Mouse (Mus musculus) myocyte (in vitro differentiated cells): Measurements from ENCODE around the gene Ccser1. TPM values are rescaled to one million over a fixed set of nuclear protein-coding genes. Genes with fewer than 3 reads are reported as not detected.

ENCODE experiments used
- H3K27me3 ChIP-seq: one replicate; pipeline ENCODE4 v1.6.1; 2011; ENCODE audit not compliant: control insufficient read depth, insufficient read depth, insufficient read length
- H3K36me3 ChIP-seq: one replicate; pipeline ENCODE4 v1.6.1; 2011; ENCODE audit not compliant: control insufficient read depth, insufficient read depth
- H3K4me2 ChIP-seq: one replicate; pipeline ENCODE4 v1.6.1; 2011; ENCODE audit warnings: low read depth, control low read depth
- H3K4me3 ChIP-seq: one replicate; pipeline ENCODE4 v1.5.1; 2011; ENCODE audit warnings: mild to moderate bottlenecking, control low read depth, moderate library complexity
- H3K79me2 ChIP-seq: one replicate; pipeline ENCODE4 v1.6.1; 2011; ENCODE audit not compliant: control insufficient read depth, insufficient read depth
- H3ac ChIP-seq: one replicate; pipeline ENCODE4 v1.6.1; 2011; ENCODE audit not compliant: control insufficient read depth, insufficient read length
- CEBPB ChIP-seq: IDR thresholded peaks from 2 replicates; pipeline ENCODE4 v1.6.1; 2011; ENCODE audit warnings: mild to moderate bottlenecking, moderate library complexity; ENCODE audit not compliant: poor library complexity, insufficient read depth, severe bottlenecking
- E2F4 ChIP-seq: IDR thresholded peaks from one replicate; pipeline ENCODE4 v1.6.1; 2011; ENCODE audit warnings: mild to moderate bottlenecking, control low read depth, moderate library complexity; ENCODE audit not compliant: insufficient read depth
- MAX ChIP-seq: IDR thresholded peaks from one replicate; pipeline ENCODE4 v1.6.1; 2011; ENCODE audit warnings: low read depth, mild to moderate bottlenecking, control low read depth
- MYOD1 ChIP-seq, 3 experiments: IDR thresholded peaks; one replicate each; pipeline ENCODE4 v1.6.1; 2011; ENCODE audit warnings: control low read depth in 2 of 3, low read depth in 2 of 3, mild to moderate bottlenecking in 2 of 3, moderate library complexity in 1 of 3; ENCODE audit not compliant: insufficient read length in 2 of 3, control insufficient read depth in 1 of 3
- MYOG ChIP-seq, 3 experiments: IDR thresholded peaks; one replicate each; pipeline ENCODE4 v1.6.1; 2011; ENCODE audit warnings: control low read depth in 2 of 3, low read depth in 2 of 3, mild to moderate bottlenecking in 2 of 3; ENCODE audit not compliant: insufficient read length in 2 of 3, control insufficient read depth in 1 of 3, insufficient read depth in 1 of 3
- POLR2A ChIP-seq: IDR thresholded peaks from one replicate; pipeline ENCODE4 v1.6.1; 2011; ENCODE audit warnings: low read depth, mild to moderate bottlenecking, control low read depth, moderate library complexity; ENCODE audit not compliant: insufficient read length
- POLR2AphosphoS2 ChIP-seq: IDR thresholded peaks from one replicate; pipeline ENCODE4 v1.6.1; 2011; ENCODE audit warnings: low read depth, control low read depth; ENCODE audit not compliant: insufficient read length
- REST ChIP-seq: IDR thresholded peaks from one replicate; pipeline ENCODE4 v1.6.1; 2011; ENCODE audit warnings: mild to moderate bottlenecking, control low read depth, moderate library complexity; ENCODE audit not compliant: insufficient read depth, insufficient read length
- SRF ChIP-seq: IDR thresholded peaks from one replicate; pipeline ENCODE4 v1.6.1; 2011; ENCODE audit warnings: low read depth; ENCODE audit not compliant: control insufficient read depth, insufficient read length
- TCF12 ChIP-seq: IDR thresholded peaks from one replicate; pipeline ENCODE4 v1.6.1; 2011; ENCODE audit warnings: mild to moderate bottlenecking, control low read depth; ENCODE audit not compliant: poor library complexity, insufficient read depth, severe bottlenecking
- TCF3 ChIP-seq: IDR thresholded peaks from one replicate; pipeline ENCODE4 v1.6.1; 2011; ENCODE audit warnings: low read depth, control low read depth; ENCODE audit not compliant: insufficient read length
- USF1 ChIP-seq: IDR thresholded peaks from one replicate; pipeline ENCODE4 v1.6.1; 2011; ENCODE audit warnings: low read depth, mild to moderate bottlenecking, control low read depth, moderate library complexity
- polyA plus RNA-seq: library from polyadenylated mRNA; unstranded; fragments of >200 nt; fragmentation: generic; extraction: Trizol; gene quantifications from one replicate; pipeline ENCODE4 v1.2.1, GENCODE M21; 2012; ENCODE audit warnings: missing spikeins

Gene Ccser1
- polyA plus RNA-seq, 1 experiment: 0.52 TPM

GRCm38 (mm10) chr6:61233060-61233459 lies 52.9 kb downstream of the Ccser1 start:
- Histone ChIP-seq H3K4me3 (no peak overlapping the region), H3K36me3 (no peaks in the 10 kb centered on the region), H3K27me3 (no peaks in the 10 kb centered on the region), H3ac (no peak overlapping the region), H3K4me2 (peak overlapping the region; percentile 57), H3K79me2 (no peaks in the 10 kb centered on the region)
- TF ChIP-seq POLR2A (no peak), USF1 (peak; percentile 74)

GRCm38 (mm10) chr6:61233548-61234187 lies 53.5 kb downstream of the Ccser1 start:
- Histone ChIP-seq H3K36me3 (no peaks in the 10 kb centered on the region), H3ac (no peak overlapping the region), H3K27me3 (no peaks in the 10 kb centered on the region), H3K4me2 (peak overlapping the region; percentile 57), H3K4me3 (no peak overlapping the region), H3K79me2 (no peaks in the 10 kb centered on the region)
- TF ChIP-seq MAX: no peak
- TF ChIP-seq MYOD1 (IDR thresholded peaks at IDR 0.05; ENCODE audit: control insufficient read depth in 1 of 3, insufficient read length in 2 of 3, low read depth in 2 of 3): peak in 1 of 3 experiments; percentile 54
- TF ChIP-seq MYOG (IDR thresholded peaks at IDR 0.05; ENCODE audit: control insufficient read depth in 1 of 3, insufficient read depth in 1 of 3, insufficient read length in 2 of 3, low read depth in 2 of 3): peak in 2 of 3 experiments; percentile 13 to 37
- TF ChIP-seq TCF12: no peak
- no peak for TF ChIP-seq POLR2AphosphoS2

- no peaks in the 10 kb centered on the region for H3K79me2 ChIP-seq
- H3K27me3 ChIP-seq: no peaks in the 10 kb centered on the region
- TF ChIP-seq MYOD1 (IDR thresholded peaks at IDR 0.05; ENCODE audit: control insufficient read depth in 1 of 3, insufficient read length in 2 of 3, low read depth in 2 of 3) (no peak), REST (no peak), POLR2AphosphoS2 (no peak), MYOG (IDR thresholded peaks at IDR 0.05; ENCODE audit: control insufficient read depth in 1 of 3, insufficient read depth in 1 of 3, insufficient read length in 2 of 3, low read depth in 2 of 3) (no peak), USF1 (no peak), MAX (no peak), POLR2A (no peak), TCF12 (no peak), TCF3 (no peak), SRF (no peak), CEBPB (no peak), E2F4 (no peak)
- no peak overlapping the region for H3ac ChIP-seq
- no peak overlapping the region for H3K4me3 ChIP-seq
- H3K4me2 ChIP-seq: no peak overlapping the region
- H3K36me3 ChIP-seq: no peaks in the 10 kb centered on the region
Observed at GRCm38 (mm10) chr6:61240618-61241017, 60.5 kb downstream of the Ccser1 start.

GRCm38 (mm10) chr6:61242556-61242955 lies 62.4 kb downstream of the Ccser1 start:
- TF ChIP-seq TCF12: no peak
- no peak for TF ChIP-seq MYOD1 (IDR thresholded peaks at IDR 0.05; ENCODE audit: control insufficient read depth in 1 of 3, insufficient read length in 2 of 3, low read depth in 2 of 3)
- TF ChIP-seq E2F4: no peak
- no peaks in the 10 kb centered on the region for H3K36me3 ChIP-seq
- H3K79me2 ChIP-seq: no peaks in the 10 kb centered on the region
- H3K4me2 ChIP-seq: no peak overlapping the region
- no peak overlapping the region for H3ac ChIP-seq
- H3K4me3 ChIP-seq: no peak overlapping the region
- H3K27me3 ChIP-seq: no peaks in the 10 kb centered on the region

- Histone ChIP-seq H3K4me3 (no peak overlapping the region), H3K4me2 (no peak overlapping the region), H3K36me3 (no peaks in the 10 kb centered on the region), H3K79me2 (no peaks in the 10 kb centered on the region), H3K27me3 (no peaks in the 10 kb centered on the region), H3ac (no peak overlapping the region)
- TF ChIP-seq REST (no peak), POLR2AphosphoS2 (no peak), E2F4 (no peak), POLR2A (no peak), SRF (no peak), MYOD1 (IDR thresholded peaks at IDR 0.05; ENCODE audit: control insufficient read depth in 1 of 3, insufficient read length in 2 of 3, low read depth in 2 of 3) (no peak), TCF12 (no peak), USF1 (no peak), MYOG (IDR thresholded peaks at IDR 0.05; ENCODE audit: control insufficient read depth in 1 of 3, insufficient read depth in 1 of 3, insufficient read length in 2 of 3, low read depth in 2 of 3) (no peak), CEBPB (no peak), TCF3 (no peak), MAX (no peak)
Observed at GRCm38 (mm10) chr6:61246523-61246922, 66.4 kb downstream of the Ccser1 start.
